Mouse (Mus musculus) thymus, postnatal 10 days (tissue): ENCODE measurements around the gene Atp8a2.
"Not testable (repeated sequence)": the region's sequence is repeated elsewhere in the genome, so short reads cannot be mapped to it uniquely, and the experiment has no call there.

Source experiments
- DNase-seq, 2 experiments: peaks; one replicate each; pipeline ENCODE4 v3.0.0; 2021; ENCODE audit warnings: low spot score in 2 of 2

Gene Atp8a2

DNA sequence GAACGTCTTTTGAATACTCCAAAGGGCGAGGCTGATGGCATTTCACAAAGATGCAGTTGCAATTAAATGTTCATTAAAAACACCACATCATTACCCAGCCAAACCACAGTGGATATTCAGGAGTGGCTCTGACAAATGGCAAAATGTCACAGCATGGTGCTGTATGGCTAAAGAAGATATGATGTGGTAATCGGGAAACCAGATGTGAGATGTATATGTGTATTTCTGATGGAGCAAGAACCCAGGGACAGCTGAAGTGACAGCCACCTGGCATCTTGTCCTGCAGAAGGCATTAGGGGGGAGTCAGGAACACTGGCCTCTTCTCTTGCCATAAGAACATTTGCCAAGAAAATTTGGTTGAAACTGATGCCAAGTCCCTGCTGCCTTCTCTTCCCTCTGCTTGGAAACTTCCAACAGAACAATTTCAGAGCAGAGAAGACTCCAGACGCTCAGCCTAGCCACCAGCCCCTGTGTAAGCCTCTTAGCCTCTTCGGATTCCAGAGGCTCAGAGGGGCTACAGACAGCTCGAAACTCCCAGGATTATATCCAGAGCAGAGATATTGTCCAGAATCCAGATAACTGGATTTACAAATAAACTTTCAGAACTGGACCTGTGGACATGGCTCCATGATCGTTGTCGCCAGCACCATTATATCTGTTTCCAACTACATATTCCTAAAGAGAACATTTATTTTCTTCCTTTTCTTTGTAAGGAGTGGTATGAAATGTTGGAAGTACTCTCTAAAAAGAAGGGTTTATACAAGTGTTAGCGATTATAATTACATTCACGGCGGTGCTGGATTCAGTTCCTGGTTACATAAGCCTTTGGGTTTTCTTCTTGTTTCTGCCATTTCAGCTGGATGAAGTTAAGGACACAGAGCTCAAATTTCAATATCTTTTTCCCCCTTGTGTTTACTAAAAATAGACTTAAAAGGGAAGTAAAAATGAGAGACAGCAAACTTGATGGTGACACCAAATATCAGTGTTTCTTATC lies 413.3 kb downstream of the Atp8a2 start:
- DNase-seq, result no peak

- DNase-seq, result no peak
Observed at GRCm38 (mm10) chr14:59780391-59780790, 416.6 kb downstream of the Atp8a2 start.

GRCm38 (mm10) chr14:59762227-59762626 lies 434.8 kb downstream of the Atp8a2 start:
- no peak for DNase-seq

GRCm38 (mm10) chr14:59759900-59760493 lies 437.0 kb downstream of the Atp8a2 start:
- DNase-seq, result no peak

DNA sequence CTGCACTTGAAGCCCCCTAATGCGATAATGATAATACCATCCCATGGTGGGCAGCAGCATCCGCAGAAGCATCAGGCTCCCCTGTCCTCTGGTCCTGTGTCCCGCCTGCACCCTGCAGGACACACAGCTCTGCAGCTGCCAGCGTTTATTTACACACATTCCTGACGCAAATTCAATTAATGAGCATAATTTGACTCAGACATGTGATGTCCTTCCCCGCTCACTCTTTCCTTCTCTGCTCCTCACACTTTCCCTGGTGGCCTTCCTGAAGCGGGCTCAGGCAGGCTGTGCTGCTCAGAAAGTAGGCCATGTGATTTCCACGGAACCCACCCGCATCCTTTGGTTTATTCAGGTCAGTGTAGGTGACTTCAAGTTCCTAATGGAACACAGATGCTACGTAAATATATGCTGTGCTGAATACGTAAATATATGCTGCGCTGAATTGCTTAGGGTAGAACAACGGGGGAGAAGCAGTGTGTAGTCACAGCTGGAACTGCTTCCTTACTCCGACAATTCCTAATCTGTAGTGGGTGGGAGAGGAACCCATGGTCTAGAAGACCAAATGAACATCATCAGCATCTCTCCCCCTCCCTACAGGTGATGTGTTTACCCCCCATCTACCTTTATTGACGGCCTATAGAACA lies 437.7 kb downstream of the Atp8a2 start:
- no peak for DNase-seq

GRCm38 (mm10) chr14:59752401-59752800 lies 444.6 kb downstream of the Atp8a2 start:
- DNase-seq, result no peak

- no peak for DNase-seq
Observed at GRCm38 (mm10) chr14:59750005-59750404, 447.0 kb downstream of the Atp8a2 start.

- no peak for DNase-seq
Observed at GRCm38 (mm10) chr14:59745676-59746075, 451.3 kb downstream of the Atp8a2 start.

DNA sequence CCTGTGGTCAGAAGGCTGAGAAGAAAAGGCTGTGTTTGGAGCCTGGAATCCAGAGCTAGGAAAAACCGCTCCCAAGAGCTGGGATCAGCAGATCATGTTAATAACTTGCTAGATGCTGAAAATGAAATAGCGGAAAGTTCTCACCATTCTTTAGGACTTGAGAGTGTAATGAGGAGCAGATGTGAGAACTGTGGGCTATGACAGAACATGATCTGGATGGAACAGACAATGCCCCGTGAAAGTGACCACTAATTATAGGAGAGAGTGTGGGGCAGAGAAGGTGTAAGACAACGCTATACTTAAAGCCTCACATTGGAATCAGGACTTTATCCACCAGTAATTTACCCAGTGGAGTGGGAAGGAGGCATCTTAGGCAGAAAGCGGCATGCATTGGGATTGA lies 455.2 kb downstream of the Atp8a2 start:
- no peak for DNase-seq

- no peak for DNase-seq
Observed at GRCm38 (mm10) chr14:59739446-59739845, 457.5 kb downstream of the Atp8a2 start.

DNA sequence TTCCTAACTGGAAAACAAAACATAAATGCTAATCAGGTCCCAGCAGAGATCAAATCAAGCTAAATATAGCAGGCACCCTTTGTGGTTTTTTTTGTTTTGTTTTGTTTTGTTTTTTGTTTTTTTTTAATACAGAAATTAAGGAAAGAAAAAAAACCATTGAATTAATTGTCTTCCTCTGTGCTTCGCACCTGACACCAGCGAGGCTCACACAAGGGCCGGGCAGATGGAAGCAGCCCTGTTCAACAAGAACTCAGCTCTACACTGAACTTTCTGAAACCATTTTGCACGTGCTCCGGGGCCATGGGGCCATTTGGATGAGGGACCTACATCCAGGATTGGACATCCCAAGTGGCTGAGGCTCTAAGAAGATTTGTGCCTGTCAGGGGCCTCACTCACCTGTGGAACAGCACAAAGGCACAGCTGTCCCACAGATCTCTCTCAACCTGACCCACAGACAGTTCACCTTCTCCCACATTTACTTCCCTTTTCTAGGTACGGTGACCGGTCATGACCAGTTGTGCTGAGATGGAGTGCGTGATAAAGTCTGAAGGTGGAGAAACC lies 459.2 kb downstream of the Atp8a2 start:
- DNase-seq, result no peak

DNA sequence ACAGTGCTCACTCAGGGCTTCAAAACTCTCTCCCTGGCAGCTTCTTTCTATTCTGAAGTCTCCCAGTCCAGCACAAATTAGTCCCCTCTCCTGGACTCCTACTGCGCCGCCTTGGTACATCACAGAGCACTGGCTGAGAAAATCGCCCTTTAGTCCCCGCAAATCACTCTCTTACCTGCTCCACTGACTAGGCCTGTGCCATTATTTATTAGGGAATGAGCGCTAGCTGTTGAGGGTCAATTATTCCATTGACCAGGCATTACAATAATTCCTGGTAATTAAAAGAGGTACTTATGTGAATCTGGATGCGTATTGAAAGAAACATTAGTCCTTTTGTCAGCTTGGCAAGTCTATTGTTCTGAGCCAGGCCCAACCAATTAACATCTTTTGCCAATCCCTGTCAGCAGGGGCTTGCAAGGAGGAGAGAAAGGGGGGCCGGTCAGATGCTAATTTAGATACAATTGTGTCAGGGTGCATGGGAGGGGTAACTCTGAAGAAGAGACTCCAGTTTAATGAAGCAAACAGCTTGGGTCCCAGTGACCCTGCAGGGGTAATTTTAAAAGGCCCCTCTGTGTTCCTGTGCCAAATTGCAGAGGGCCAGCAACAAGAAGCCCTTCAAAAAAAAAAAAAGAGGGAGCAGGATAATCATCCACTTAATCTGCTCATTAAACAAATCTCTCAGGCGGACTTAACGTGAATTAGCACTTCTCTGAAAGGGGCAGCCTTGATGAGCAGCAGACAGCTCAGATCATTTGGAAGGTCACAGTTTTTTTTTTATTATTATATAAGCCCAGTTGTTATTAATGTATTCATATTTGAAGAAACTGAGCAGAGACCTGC lies 459.9 kb downstream of the Atp8a2 start:
- no peak for DNase-seq

DNA sequence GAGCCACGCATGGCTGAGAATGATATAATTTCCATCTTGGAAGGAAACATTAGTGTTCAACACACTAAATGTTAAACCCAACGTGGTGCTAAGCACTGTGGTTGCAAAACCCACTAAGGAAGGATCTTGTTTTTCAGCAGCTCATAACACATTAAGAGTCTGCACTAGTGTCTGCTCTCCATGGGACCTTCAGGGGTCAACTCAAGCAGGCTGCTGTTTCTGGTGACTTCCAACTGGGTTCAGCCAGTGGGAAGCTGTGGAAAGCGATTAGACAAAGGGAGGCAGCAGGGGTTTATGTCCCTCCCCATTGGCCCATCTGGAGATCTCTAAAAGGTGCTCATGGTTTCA lies 467.0 kb downstream of the Atp8a2 start:
- no peak for DNase-seq

GRCm38 (mm10) chr14:59729298-59730042 lies 467.5 kb downstream of the Atp8a2 start:
- no peak for DNase-seq

GRCm38 (mm10) chr14:59727016-59727415 lies 470.0 kb downstream of the Atp8a2 start:
- DNase-seq, result no peak

- no peak for DNase-seq
Observed at GRCm38 (mm10) chr14:59723163-59723562, 473.8 kb downstream of the Atp8a2 start.

DNA sequence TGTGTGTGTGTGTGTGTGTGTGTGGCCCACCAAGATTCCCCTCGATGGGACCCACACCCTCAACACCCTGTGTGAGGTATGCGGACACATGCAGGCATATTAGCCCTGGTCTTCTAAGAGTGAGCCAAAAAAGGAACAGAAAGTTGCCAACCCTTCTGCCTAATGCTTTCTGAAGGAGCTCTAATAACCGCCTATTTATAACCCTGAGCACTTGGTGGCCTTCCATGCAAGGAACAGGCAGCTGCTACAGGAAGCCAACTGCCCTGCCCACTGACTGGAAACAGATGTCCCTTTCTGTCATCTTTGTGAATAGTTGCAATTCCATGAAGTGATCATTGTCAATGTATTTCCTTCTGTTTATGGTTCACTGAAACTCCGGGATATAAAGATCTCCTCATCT lies 475.0 kb downstream of the Atp8a2 start:
- no peak for DNase-seq

GRCm38 (mm10) chr14:59721356-59721755 lies 475.6 kb downstream of the Atp8a2 start:
- no peak for DNase-seq

DNA sequence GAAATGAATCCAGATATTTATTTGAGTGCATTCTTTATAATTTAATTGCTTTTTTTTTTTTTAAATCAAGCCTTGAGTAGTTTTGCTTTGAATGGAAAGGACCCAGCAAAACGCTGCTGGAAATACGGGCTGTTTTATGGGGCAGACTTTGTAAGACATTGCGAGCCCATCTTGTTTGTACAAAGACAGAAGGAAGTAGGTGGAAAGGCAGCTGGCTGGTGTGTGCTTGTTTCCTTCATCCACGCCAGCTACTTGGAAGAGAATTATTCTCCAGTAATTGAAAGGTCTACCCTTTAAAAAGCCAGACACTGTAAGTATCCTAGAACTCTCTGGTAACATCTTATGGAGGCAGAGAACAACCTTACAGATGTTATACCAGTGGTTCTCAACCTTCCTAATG lies 476.6 kb downstream of the Atp8a2 start:
- no peak for DNase-seq

DNA sequence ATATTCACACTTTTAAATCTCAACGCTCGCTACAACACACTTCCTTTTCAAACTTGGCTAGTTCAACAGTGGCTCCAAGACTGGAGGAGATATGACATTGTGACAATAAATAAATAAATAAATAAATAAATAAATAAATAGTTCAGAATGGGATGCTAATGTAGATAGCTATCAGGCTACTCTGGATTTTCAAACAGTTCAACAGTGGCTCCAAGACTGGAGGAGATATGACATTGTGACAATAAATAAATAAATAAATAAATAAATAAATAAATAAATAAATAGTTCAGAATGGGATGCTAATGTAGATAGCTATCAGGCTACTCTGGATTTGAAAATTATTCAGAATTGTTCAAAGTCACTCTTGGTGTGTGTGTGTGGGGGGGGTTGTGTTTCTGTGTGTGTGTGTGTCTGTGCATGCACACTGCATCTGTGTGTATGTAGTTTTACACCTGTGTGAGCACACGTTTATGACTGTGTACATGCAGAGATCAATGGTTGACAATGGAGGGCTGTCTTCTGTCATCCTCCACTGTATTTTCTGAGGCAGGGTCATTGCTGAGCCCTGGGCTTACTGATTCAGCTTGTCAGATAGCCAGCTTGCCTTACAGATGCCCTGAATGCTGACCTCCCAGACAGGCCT lies 480.4 kb downstream of the Atp8a2 start:
- DNase-seq, result not testable (repeated sequence)
